Mouse (Mus musculus): ENCODE results near the gene Morc4. TPM values are rescaled to one million over a fixed set of nuclear protein-coding genes. Genes with fewer than 3 reads are reported as not detected.

Gene Morc4
- 5.9 and 9.6 TPM in 2 replicates for polyA plus RNA-seq (2012; rRNA removed)

GRCm38 (mm10) chrX:139870938-139871791, at the start of gene Morc4:
TSS of gene Morc4 (minus strand) at chrX:139871677.

GRCm38 (mm10) chrX:139800406-139800878, 71.0 kb downstream of the Morc4 start, which contains the start of gene Cldn2:
TSS of gene Cldn2 (plus strand) at chrX:139800828.

GRCm38 (mm10) chrX:139782278-139783044, 89.0 kb downstream of the Morc4 start, which contains the start of gene Ripply1:
TSS of gene Ripply1 (minus strand) at chrX:139782353.

Other genes with a start within 250 kb of the Morc4 start
- gene Tbc1d8b, start 186.7 kb downstream of the Morc4 start, polyA plus RNA-seq (2012; rRNA removed): 2.6 and 2.9 TPM in 2 replicates
- gene Gm15013, start 157.2 kb downstream of the Morc4 start, polyA plus RNA-seq (2012; rRNA removed): not detected in 2 replicates
- gene Ripply1, start 89.3 kb downstream of the Morc4 start, polyA plus RNA-seq (2012; rRNA removed): 0.25 and 1.6 TPM in 2 replicates
- gene Cldn2, start 70.8 kb downstream of the Morc4 start, polyA plus RNA-seq (2012; rRNA removed): 0.55 and 0.58 TPM in 2 replicates
- gene Rbm41, start 126.9 kb upstream of the Morc4 start, polyA plus RNA-seq (2012; rRNA removed): 6.7 and 7.1 TPM in 2 replicates
- gene Nup62cl, start 191.0 kb upstream of the Morc4 start, polyA plus RNA-seq (2012; rRNA removed): 3.4 TPM in 2 replicates
- gene Pih1h3b, start 191.2 kb upstream of the Morc4 start, polyA plus RNA-seq (2012; rRNA removed): 0.04 and 0.09 TPM in 2 replicates